Mouse (Mus musculus) stomach, embryonic 14.5 days (tissue): ENCODE data around the gene Mthfs. TPM values are rescaled to one million over a fixed set of nuclear protein-coding genes. Genes with fewer than 3 reads are reported as not detected.
A peak's percentile ranks its signal among the peaks of the same experiment; 100 is the strongest.
"Not testable (repeated sequence)": the region's sequence is repeated elsewhere in the genome, so short reads cannot be mapped to it uniquely, and the experiment has no call there.

Experiments
- ATAC-seq: fragments of 200-750 bp; cut with Nextera tagmentation; 2 replicates; pipeline ENCODE4 v1.8.0; 2017; ENCODE audit warnings: low read depth, moderate TSS enrichment; ENCODE audit not compliant: insufficient number of reproducible peaks, insufficient read depth, low FRiP score
- H3K27ac ChIP-seq: fragments of 300-500 bp; sonication (generic); 2 replicates; pipeline ENCODE4 v1.5.1; 2014; ENCODE audit warnings: mild to moderate bottlenecking, low read length, moderate library complexity, mixed read lengths
- H3K27me3 ChIP-seq: fragments of 300-500 bp; sonication (generic); 2 replicates; pipeline ENCODE4 v1.6.1; 2014; ENCODE audit warnings: low read length, control low read depth, mixed read lengths; ENCODE audit not compliant: control insufficient read depth, insufficient read depth
- H3K36me3 ChIP-seq: fragments of 300-500 bp; sonication (generic); 2 replicates; pipeline ENCODE4 v1.6.1; 2014; ENCODE audit warnings: mild to moderate bottlenecking, control low read depth, low read length, moderate library complexity, mixed read lengths; ENCODE audit not compliant: control insufficient read depth, insufficient read depth
- H3K4me1 ChIP-seq: fragments of 300-500 bp; sonication (generic); 2 replicates; pipeline ENCODE4 v1.6.1; 2014; ENCODE audit warnings: low read length, control low read depth, mixed read lengths; ENCODE audit not compliant: control insufficient read depth, insufficient read depth
- H3K4me2 ChIP-seq: fragments of 300-500 bp; sonication (generic); replicated peaks from 2 replicates; pipeline ENCODE4 v1.6.1; 2014; ENCODE audit warnings: low read depth, low read length, control low read depth
- H3K4me3 ChIP-seq: fragments of 300-500 bp; sonication (generic); 2 replicates; pipeline ENCODE4 v1.5.1; 2014; ENCODE audit warnings: low read depth, low read length, control low read depth
- H3K9ac ChIP-seq: fragments of 300-500 bp; sonication (generic); replicated peaks from 2 replicates; pipeline ENCODE4 v1.6.1; 2014; ENCODE audit warnings: low read depth, mild to moderate bottlenecking, control low read depth, low read length, moderate library complexity, mixed read lengths
- H3K9me3 ChIP-seq: fragments of 300-500 bp; sonication (generic); 2 replicates; pipeline ENCODE4 v1.6.1; 2016; ENCODE audit warnings: low read depth, low read length, control low read depth; ENCODE audit not compliant: control insufficient read depth
- WGBS: fragments of 180-500 bp; shearing (Covaris S2); extraction: QIAGEN DNeasy Blood & Tissue Kit; methylation state at CpG from one replicate; pipeline ENCODE4 v1.1.7; 2014; 5-methylcytosine and 5-hydroxymethylcytosine counted together
- polyA plus RNA-seq: library from polyadenylated mRNA; unstranded; fragments of >200 nt; fragmentation: Nextera tagmentation; extraction: Ambion mirVana; gene quantifications from 2 replicates; pipeline ENCODE4 v1.2.1, GENCODE M21; 2014

Mthfs gene
- polyA plus RNA-seq, 1 experiment from 2014 or later: 24.0 TPM

DNA sequence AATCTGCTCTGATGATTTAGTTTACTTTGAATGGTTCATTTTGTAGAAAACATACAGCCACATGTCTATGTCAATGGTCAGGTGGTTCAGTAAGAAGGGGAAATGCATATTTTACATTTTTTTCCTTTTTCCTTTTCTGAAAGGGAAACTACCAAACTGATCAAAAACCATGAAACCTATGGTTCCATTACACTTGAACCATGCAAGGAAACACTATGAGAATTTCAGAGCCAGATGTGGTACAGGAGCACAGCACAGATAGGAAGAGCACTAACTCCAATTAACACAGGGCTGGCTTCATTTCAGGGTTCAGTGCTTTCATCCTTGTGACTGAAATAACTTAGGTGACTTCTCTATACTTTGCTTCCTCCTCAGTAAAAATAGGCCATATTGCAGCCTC lies 8.2 kb upstream of the Mthfs start:
- not testable (repeated sequence) for H3K27ac ChIP-seq, H3K36me3 ChIP-seq, H3K4me3 ChIP-seq, ATAC-seq, H3K9ac ChIP-seq, H3K27me3 ChIP-seq, H3K4me1 ChIP-seq, H3K9me3 ChIP-seq, H3K4me2 ChIP-seq

DNA sequence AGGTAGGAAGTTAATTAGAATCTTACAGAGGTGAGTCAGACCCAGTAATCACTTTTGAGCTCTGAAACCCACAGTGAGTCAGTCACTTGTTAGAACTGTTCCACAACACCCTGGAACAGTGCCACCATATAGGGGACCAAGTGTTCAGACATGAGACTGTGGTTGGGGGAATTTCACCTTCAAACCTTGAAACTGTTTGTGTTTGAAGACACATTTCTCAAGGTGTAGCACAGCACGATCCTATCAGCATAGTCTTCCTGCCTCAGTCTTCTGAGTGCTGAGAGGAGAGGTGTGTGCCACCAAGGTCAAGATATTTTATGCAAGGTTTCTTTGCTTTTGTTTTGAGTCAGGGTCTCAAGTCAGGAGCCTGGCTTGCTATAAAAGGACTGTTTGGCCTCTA lies 1.5 kb upstream of the Mthfs start:
- 63% methylated on average over 1 of the region's 1 CpGs for whole genome bisulfite sequencing
- not testable (repeated sequence) for ATAC-seq, H3K4me3 ChIP-seq, H3K4me1 ChIP-seq, H3K9ac ChIP-seq, H3K4me2 ChIP-seq, H3K9me3 ChIP-seq, H3K36me3 ChIP-seq, H3K27me3 ChIP-seq, H3K27ac ChIP-seq

DNA sequence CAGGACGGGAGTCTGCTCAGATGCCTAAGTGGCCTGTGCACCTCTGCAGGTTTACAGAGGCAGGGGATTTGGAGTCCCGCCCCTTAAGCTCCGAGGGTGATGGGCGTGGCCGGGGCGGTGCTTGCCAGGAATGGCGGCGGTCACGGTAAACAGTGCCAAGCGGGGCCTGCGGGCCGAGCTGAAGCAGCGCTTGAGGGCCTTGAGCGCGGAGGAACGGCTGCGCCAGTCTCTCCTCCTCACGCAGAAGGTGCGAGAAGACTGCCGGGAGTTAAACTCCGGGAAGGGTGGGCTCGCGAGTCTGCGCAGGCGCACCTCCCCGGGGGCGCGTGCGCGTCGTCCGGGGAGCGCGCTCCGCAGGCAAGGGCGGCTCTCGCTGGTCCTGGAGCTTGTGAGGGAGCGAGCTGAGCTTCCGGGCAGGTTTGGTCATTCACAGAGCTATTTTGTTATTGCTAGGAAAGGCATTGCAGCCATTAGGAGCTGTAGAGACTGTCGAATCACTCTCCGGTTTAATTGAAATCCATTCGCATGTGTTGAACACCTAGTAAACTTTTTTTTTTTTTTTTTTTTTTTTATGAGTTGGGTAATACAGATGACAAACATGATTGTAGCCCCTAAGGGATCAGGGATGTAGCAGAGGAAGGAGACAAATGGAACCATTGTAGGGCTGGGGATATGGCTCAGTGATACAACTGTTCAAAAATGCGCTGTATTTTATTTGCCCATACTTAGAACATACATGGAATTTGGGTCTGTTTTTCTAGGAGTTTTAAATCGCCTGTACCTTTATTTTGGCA lies 786 bp downstream of the Mthfs start:
- not testable (repeated sequence) for H3K9ac ChIP-seq, H3K36me3 ChIP-seq, H3K9me3 ChIP-seq, H3K4me1 ChIP-seq, H3K27me3 ChIP-seq, H3K27ac ChIP-seq
- WGBS: 9% methylated on average over 10 of the region's 44 CpGs
- ATAC-seq: peak; percentile 94
- Histone ChIP-seq H3K4me2 (peak overlapping the region; percentile 31), H3K4me3 (peak overlapping the region; percentile 25)

DNA sequence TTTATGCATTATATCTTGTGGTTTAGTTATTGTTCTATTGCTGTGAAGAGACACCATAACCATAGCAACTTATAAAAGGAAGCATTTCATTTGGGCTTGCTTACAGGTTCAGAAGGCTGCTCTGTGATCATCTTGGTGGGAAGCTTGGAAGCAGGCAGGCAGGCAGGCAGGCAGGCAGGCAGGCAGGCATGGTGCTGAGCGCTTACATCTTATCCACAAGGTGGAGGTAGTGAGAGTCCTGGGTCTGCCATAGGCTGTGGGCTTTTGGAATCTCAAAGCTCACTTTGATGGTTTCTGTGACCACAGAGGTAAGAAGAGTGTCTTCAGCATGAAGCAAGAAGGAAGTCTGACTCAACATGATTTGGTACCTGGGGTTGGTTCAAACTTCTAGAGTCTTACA lies 2.0 kb downstream of the Mthfs start:
- H3K36me3 ChIP-seq, ATAC-seq, H3K27me3 ChIP-seq, H3K4me3 ChIP-seq, H3K9me3 ChIP-seq, H3K4me2 ChIP-seq, H3K9ac ChIP-seq, H3K4me1 ChIP-seq, H3K27ac ChIP-seq: not testable (repeated sequence)
- 69% methylated on average over 1 of the region's 1 CpGs for WGBS

DNA sequence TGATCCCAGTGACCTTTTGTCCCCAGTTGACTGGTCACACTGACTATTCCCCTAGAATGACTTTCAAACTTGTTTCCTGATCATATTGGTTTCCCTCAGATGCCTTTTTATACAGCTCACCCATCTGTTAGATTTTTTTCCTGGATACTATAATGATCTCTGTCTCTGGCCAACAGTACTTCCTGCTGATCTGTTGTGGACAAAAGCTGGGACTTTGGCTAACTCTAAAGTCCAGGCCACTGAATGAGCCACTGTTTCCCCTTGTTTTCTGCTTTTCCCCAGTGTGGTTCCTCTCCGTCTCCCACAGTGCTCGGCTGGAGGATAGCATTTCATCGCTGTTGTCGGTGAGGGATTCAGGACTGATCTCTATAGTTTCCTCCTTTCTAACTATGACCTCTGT lies 7.7 kb downstream of the Mthfs start:
- H3K4me1 ChIP-seq, H3K4me3 ChIP-seq, H3K27ac ChIP-seq, H3K4me2 ChIP-seq, H3K27me3 ChIP-seq, H3K36me3 ChIP-seq, H3K9me3 ChIP-seq, H3K9ac ChIP-seq, ATAC-seq: not testable (repeated sequence)
- 95% methylated on average over 4 of the region's 4 CpGs for WGBS

DNA sequence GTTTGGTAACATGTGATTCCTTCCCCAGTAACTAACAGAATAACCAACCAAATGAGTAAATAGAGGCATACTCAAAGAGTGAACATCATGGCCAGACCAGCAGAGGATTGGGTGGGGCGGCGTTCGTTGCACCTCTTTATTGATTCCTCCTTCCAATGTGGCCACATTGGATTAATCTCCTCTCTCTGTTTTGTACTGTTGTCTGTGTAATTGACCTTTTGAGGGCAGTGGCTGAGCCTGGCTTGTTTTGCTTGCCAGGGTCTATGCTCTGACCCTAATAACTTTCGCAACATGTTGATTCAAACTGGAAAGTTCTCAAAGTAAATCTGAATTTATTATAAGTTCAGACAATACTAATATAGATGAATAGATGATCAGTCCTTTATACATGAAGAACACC lies 9.2 kb downstream of the Mthfs start:
- H3K9me3 ChIP-seq, H3K4me1 ChIP-seq, H3K4me3 ChIP-seq, H3K27ac ChIP-seq, H3K27me3 ChIP-seq, ATAC-seq, H3K9ac ChIP-seq, H3K4me2 ChIP-seq, H3K36me3 ChIP-seq: not testable (repeated sequence)
- WGBS: 92% methylated on average over 3 of the region's 4 CpGs

DNA sequence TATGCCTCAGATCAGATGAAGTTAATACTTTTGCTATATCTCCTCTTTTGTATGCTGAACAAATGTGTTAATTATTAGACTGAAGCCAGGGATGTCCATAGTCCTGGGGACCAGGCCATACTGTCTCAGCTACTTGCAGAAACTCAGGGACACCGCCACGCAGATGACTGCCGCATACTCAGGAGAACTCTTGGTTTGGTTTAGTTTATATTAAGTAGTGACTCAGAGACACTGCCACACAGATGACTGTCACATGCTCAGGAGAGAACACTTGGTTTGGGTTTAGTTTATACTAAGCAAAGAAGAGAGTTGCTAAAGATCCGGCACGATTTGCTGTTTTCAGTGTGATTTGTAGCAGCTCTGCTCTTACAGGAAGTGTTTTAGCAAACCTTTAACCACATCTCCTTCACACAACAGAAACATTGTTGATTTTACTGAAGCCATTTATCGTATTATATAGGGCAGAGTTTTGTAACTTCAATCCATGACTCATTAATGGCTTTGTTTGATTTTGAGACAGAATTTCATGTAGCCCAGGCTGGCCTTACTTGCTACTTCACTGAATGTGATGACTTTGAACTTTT lies 10.3 kb downstream of the Mthfs start:
- H3K36me3 ChIP-seq, H3K9me3 ChIP-seq, ATAC-seq, H3K4me3 ChIP-seq, H3K27me3 ChIP-seq, H3K4me1 ChIP-seq, H3K27ac ChIP-seq, H3K9ac ChIP-seq, H3K4me2 ChIP-seq: not testable (repeated sequence)
- WGBS: 71% methylated on average over 6 of the region's 6 CpGs

DNA sequence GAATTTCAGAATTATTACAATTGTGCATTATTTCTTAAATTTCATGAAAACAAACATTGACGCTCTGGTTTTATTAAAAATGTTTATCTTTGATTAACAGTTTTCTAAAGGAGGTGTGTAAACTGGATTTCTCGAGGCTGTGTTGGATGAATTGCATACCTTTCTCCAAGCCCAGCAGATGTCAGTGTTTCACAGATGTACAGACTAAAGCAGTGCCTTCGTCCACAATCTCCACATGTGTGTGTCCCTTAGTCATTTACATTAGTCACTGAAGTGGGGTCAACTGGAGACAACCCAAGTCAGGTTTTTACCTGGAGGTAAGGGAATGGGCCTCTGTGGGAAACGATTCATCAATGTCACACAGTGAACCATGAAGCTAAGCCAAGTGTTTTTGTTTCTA lies 15.6 kb downstream of the Mthfs start:
- no peak overlapping the region for H3K9ac ChIP-seq
- 40% methylated on average over 4 of the region's 4 CpGs for whole genome bisulfite sequencing
- no peaks in the 10 kb centered on the region for H3K9me3 ChIP-seq
- H3K36me3 ChIP-seq: no peaks in the 10 kb centered on the region
- no peaks in the 10 kb centered on the region for H3K4me1 ChIP-seq
- no peak for ATAC-seq
- H3K4me2 ChIP-seq: no peak overlapping the region
- no peak overlapping the region for H3K27ac ChIP-seq
- H3K27me3 ChIP-seq: no peaks in the 10 kb centered on the region
- no peak overlapping the region for H3K4me3 ChIP-seq

DNA sequence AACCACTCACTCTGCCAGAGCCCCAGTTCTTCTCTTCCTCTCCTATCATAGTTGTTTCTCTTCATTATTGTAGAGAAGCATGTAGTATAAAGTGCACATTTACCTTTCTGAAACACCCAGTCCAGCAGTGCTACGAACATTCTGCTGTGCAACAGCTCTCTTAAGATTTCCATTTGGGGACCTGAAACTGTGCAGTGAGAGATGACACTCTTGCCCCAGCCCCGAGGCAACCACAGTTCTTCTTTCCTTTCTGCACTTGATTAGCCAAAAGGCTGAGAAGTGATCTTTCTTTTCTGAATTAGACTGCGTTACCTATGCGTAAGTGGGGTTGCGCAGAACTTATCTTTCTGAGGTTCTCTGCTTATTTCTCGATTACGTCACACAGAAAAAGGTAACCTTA lies 17.6 kb downstream of the Mthfs start:
- no peaks in the 10 kb centered on the region for H3K36me3 ChIP-seq
- 92% methylated on average over 7 of the region's 7 CpGs for WGBS
- no peaks in the 10 kb centered on the region for H3K9me3 ChIP-seq
- H3K27me3 ChIP-seq: no peaks in the 10 kb centered on the region
- H3K4me2 ChIP-seq: no peak overlapping the region
- no peak for ATAC-seq
- H3K4me3 ChIP-seq: no peak overlapping the region
- H3K27ac ChIP-seq: no peak overlapping the region
- H3K9ac ChIP-seq: no peak overlapping the region
- H3K4me1 ChIP-seq: no peaks in the 10 kb centered on the region
